Mouse (Mus musculus) neural tube, embryonic 13.5 days (tissue): ENCODE results near the gene Gm20721. TPM values are rescaled to one million over a fixed set of nuclear protein-coding genes. Genes with fewer than 3 reads are reported as not detected.

Source experiments
- polyA plus RNA-seq: library from polyadenylated mRNA; unstranded; fragments of >200 nt; fragmentation: Nextera tagmentation; extraction: Ambion mirVana; gene quantifications from 2 replicates; pipeline ENCODE4 v1.2.1, GENCODE M21; 2015

Gene Gm20721
- polyA plus RNA-seq, 1 experiment from 2014 or later = 14.3 TPM

Other genes starting within 250 kb of the Gm20721 start
- gene Npepl1, start 236.4 kb downstream of the Gm20721 start, polyA plus RNA-seq = 18.0 and 18.1 TPM in 2 replicates
- gene Gnas, start 62.4 kb downstream of the Gm20721 start, polyA plus RNA-seq = 1,617 and 1,631 TPM in 2 replicates
- gene Nelfcd, start 69.1 kb upstream of the Gm20721 start, polyA plus RNA-seq = 97.4 and 100 TPM in 2 replicates
- 89.8 and 93.7 TPM in 2 replicates for gene Ctsz, start 92.3 kb upstream of the Gm20721 start, polyA plus RNA-seq
- gene Tubb1, start 104.0 kb upstream of the Gm20721 start, polyA plus RNA-seq = 1.3 and 2.2 TPM in 2 replicates
- gene Atp5e, start 117.4 kb upstream of the Gm20721 start, polyA plus RNA-seq = 736 and 807 TPM in 2 replicates
- gene Prelid3b, start 126.4 kb upstream of the Gm20721 start, polyA plus RNA-seq = 103 and 107 TPM in 2 replicates